Comparison of ENCODE assay signal across 8 mouse cellular contexts in the genomic region with DNA sequence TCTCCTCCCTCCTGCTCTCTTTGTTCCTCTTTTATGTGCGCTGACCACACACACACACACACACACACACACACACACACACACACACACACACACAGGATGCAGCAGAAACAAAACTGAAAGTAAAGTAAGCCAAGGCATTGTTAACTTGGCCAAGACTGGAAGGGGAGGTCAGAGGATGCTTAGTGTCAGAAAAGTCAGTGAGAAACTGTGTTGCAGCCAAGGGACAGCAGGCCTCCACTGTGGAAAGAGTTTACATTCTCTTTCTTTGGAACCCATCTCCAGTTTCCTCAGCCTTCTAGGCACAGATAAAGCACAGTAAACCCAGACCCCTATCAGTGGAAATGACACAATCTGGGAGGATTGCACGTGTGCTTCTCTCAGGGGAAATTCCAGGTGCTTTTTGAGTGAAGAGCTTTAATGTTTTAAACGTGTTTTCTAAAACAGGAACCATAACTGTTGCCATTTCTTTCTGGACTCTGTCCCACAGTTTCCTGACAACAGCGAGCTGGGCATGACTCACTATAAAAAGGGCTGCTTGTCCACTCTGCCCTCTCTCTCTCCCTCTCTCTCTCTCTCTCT. TPM values are rescaled to one million over a fixed set of nuclear protein-coding genes. Genes with fewer than 3 reads are reported as not detected.
DNase-seq lines count a peak whose midpoint lies in the region; ATAC-seq lines count a peak whose summit lies in the region.
"Not testable (repeated sequence)": the region's sequence is repeated elsewhere in the genome, so short reads cannot be mapped to it uniquely, and the experiment has no call there.

No protein-coding gene starts in this region.

- DNase-seq in T-cell, adult 2 months (ENCODE audit: low spot score): peak; percentile 82
- DNase-seq in embryo, embryonic 10.5 days (ENCODE audit: low spot score): peak; percentile 17
- not testable (repeated sequence) for DNase-seq in heart, embryonic 10.5 days (ENCODE audit: low spot score)
- peak; percentile 28 to 30 for DNase-seq in left cerebral cortex, postnatal 14 days (ENCODE audit: low spot score in 2 of 2)
- DNase-seq in skeletal muscle tissue, adult 2 months (ENCODE audit: low read depth, low spot score): peak; percentile 40
- peak; percentile 75 for DNase-seq in thymus, postnatal 25 days

- 0 out of 2 replicates have a peak overlapping the region, but pooled peaks have one; percentile 6 for H3K4me2 ChIP-seq in intestine, embryonic 16.5 days (ENCODE audit: low read depth, low read length)

- H3K9me3 ChIP-seq in heart, embryonic 10.5 days; intestine, embryonic 16.5 days (ENCODE audit: control insufficient read depth, low read length): not testable (repeated sequence)

- peak overlapping the region; percentile 62; the same call in 1 of the 2 replicates for H3K27ac ChIP-seq in heart, embryonic 10.5 days
- H3K27ac ChIP-seq in intestine, embryonic 16.5 days (ENCODE audit: low read length): peak overlapping the region; percentile 33; the same call in 1 of the 2 replicates
- H3K27ac ChIP-seq in macrophage: peak overlapping the region; percentile 85

- H3K4me3 ChIP-seq in heart, embryonic 10.5 days; intestine, embryonic 16.5 days (ENCODE audit: low read length): not testable (repeated sequence)
- peak overlapping the region; percentile 34; the same call in 1 of the 2 replicates for H3K4me3 ChIP-seq in macrophage (ENCODE audit: inconsistent target)

- not testable (repeated sequence) for H3K27me3 ChIP-seq in heart, embryonic 10.5 days (ENCODE audit: insufficient read depth, poor library complexity, severe bottlenecking); intestine, embryonic 16.5 days (replicated peaks; ENCODE audit: control insufficient read depth, insufficient read depth, low read length)

- H3K9ac ChIP-seq in intestine, embryonic 16.5 days (ENCODE audit: low read depth, low read length): not testable (repeated sequence)

- not testable (repeated sequence) for H3K4me1 ChIP-seq in heart, embryonic 10.5 days; intestine, embryonic 16.5 days (ENCODE audit: control insufficient read depth, insufficient read depth, low read length)

- intact Hi-C loops in left cerebral cortex, postnatal 14 days (cut with DNase I): not testable (repeated sequence)

- peak; percentile 72 for ATAC-seq in intestine, embryonic 16.5 days

- peaks cover 31% of the 10 kb centered on the region for H3K79me2 ChIP-seq in macrophage (ENCODE audit: inconsistent target)

- WGBS in heart, embryonic 10.5 days: 8% methylated on average over 4 of the region's 4 CpGs
- WGBS in intestine, embryonic 16.5 days: 10% methylated on average over 4 of the region's 4 CpGs
- WGBS in macrophage (ENCODE audit: missing documents): 6% methylated on average over 3 of the region's 4 CpGs

- H3K36me3 ChIP-seq in heart, embryonic 10.5 days; intestine, embryonic 16.5 days (ENCODE audit: control insufficient read depth, insufficient read depth, low read length); macrophage (ENCODE audit: inconsistent target): not testable (repeated sequence)

RNA-seq across cellular contexts. Expression of a gene that starts 29.0 kb away (rescaled TPM):
- polyA plus RNA-seq in heart, embryonic 10.5 days (2016; fragmentation: Nextera tagmentation; extraction: Ambion mirVana): 1.3 and 2.3 TPM in 2 replicates
- polyA plus RNA-seq in intestine, embryonic 16.5 days (2015; fragmentation: Nextera tagmentation; extraction: Ambion mirVana): 1.9 and 2.6 TPM in 2 replicates
- 1 to 10 TPM; 2.1 TPM for total RNA-seq in left cerebral cortex, postnatal 14 days (2021)
- total RNA-seq in macrophage (2018; cell fraction: chromatin; rRNA removed): 100 to 1,000 TPM in 22 of 26 experiments, 10 to 100 TPM in 4; 84.6 to 820 (median 283) TPM
- total RNA-seq in macrophage (2018; cell fraction: cytosol; rRNA removed): 100 to 1,000 TPM in 11 of 26 experiments, 10 to 100 TPM in 15; 33.9 to 152 (median 73.0) TPM
- 100 to 1,000 TPM in 25 of 26 experiments, 10 to 100 TPM in 1; 61.7 to 555 (median 233) TPM for total RNA-seq in macrophage (2018; cell fraction: nucleus; rRNA removed)
- 20.1 to 55.4 TPM (median 28.3 TPM) in 3 replicates for polyA plus RNA-seq in macrophage (2018)

RNA-seq across cellular contexts. Expression of a gene that starts 29.0 kb away (rescaled TPM):
- 1.2 and 1.4 TPM in 2 replicates for polyA plus RNA-seq in heart, embryonic 10.5 days (2016; fragmentation: Nextera tagmentation; extraction: Ambion mirVana)
- polyA plus RNA-seq in intestine, embryonic 16.5 days (2015; fragmentation: Nextera tagmentation; extraction: Ambion mirVana): 2.2 and 2.3 TPM in 2 replicates
- under 1 TPM in 1 of 2 experiments, not detected in 1; 0.24 TPM for total RNA-seq in left cerebral cortex, postnatal 14 days (2021)
- total RNA-seq in macrophage (2018; cell fraction: chromatin; rRNA removed): 100 to 1,000 TPM in 24 of 26 experiments, 10 to 100 TPM in 2; 59.0 to 547 (median 244) TPM
- total RNA-seq in macrophage (2018; cell fraction: cytosol; rRNA removed): 10 to 100 TPM; 12.1 to 79.2 (median 34.3) TPM
- total RNA-seq in macrophage (2018; cell fraction: nucleus; rRNA removed): 100 to 1,000 TPM in 25 of 26 experiments, 10 to 100 TPM in 1; 33.9 to 458 (median 253) TPM
- polyA plus RNA-seq in macrophage (2018): 2.9 to 48.7 TPM (median 19.7 TPM) in 3 replicates

RNA-seq across cellular contexts. Expression of a gene that starts 29.0 kb away (rescaled TPM):
- polyA plus RNA-seq in heart, embryonic 10.5 days (2016; fragmentation: Nextera tagmentation; extraction: Ambion mirVana): 4.1 and 6.1 TPM in 2 replicates
- polyA plus RNA-seq in intestine, embryonic 16.5 days (2015; fragmentation: Nextera tagmentation; extraction: Ambion mirVana): 1.2 and 1.5 TPM in 2 replicates
- total RNA-seq in left cerebral cortex, postnatal 14 days (2021): under 1 TPM; 0.68 TPM
- total RNA-seq in macrophage (2018; cell fraction: chromatin; rRNA removed): 100 to 1,000 TPM in 14 of 26 experiments, 10 to 100 TPM in 8, 1 to 10 TPM in 4; 3.9 to 472 (median 209) TPM
- 100 to 1,000 TPM in 12 of 26 experiments, 10 to 100 TPM in 2, 1 to 10 TPM in 12; 3.2 to 158 (median 58.0) TPM for total RNA-seq in macrophage (2018; cell fraction: cytosol; rRNA removed)
- total RNA-seq in macrophage (2018; cell fraction: nucleus; rRNA removed): 100 to 1,000 TPM in 14 of 26 experiments, 10 to 100 TPM in 11, 1 to 10 TPM in 1; 5.7 to 440 (median 192) TPM
- 1.7 to 20.7 TPM (median 2.8 TPM) in 3 replicates for polyA plus RNA-seq in macrophage (2018)

Comparison
In these comparisons a context has a peak if more than half of its experiments do, and no peak if none do; other contexts are left out.
1. H3K27ac ChIP-seq: peak in every context shown above with its lines; median percentile 85 in macrophage; 62 in heart, embryonic 10.5 days; 33 in intestine, embryonic 16.5 days.